Mouse (Mus musculus) small intestine, adult 2 months (tissue): ENCODE measurements around the gene Bhlhe40.

Experiments used
- CTCF ChIP-seq: fragments of 200-500 bp; IDR thresholded peaks from 2 replicates; pipeline ENCODE4 v1.5.1; 2012; ENCODE audit warnings: low read depth, mild to moderate bottlenecking, control low read depth, inconsistent platforms, low read length, moderate library complexity, mixed read lengths; ENCODE audit not compliant: insufficient replicate concordance, insufficient read length; ENCODE audit errors: extremely low read depth
- POLR2A ChIP-seq: fragments of 200-500 bp; IDR thresholded peaks from 2 replicates; pipeline ENCODE4 v1.6.1; 2012; ENCODE audit warnings: low read depth, mild to moderate bottlenecking, control low read depth, inconsistent platforms, low read length, moderate library complexity

DNA sequence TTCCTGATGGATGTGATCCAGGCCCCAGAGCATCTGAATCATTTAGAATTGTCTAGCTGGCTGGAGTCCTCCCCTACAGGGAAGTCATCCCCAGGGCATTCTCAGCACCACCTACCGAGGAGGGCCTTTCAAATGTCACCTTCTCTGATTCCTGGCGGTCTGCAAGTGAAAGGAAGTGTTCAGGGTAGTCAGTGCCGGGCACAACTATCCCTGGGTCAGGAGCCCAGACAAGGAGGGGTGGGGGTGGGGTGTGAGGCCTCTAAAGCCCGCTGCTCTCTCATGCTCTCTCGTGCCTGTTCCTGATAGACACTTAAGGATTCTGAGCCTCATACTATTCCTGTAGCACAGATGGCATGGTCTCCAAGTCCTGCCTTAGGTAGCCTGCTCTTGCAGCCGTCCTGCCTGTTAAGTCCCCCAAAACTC, 7.2 kb downstream of the Bhlhe40 start:
- TF ChIP-seq CTCF (no peak), POLR2A (no peak)
